Mouse (Mus musculus) small intestine, adult 2 months (tissue): ENCODE data around the gene Setdb1.

Experiments used
- CTCF ChIP-seq: fragments of 200-500 bp; IDR thresholded peaks from 2 replicates; pipeline ENCODE4 v1.5.1; 2012; ENCODE audit warnings: low read depth, mild to moderate bottlenecking, control low read depth, inconsistent platforms, low read length, moderate library complexity, mixed read lengths; ENCODE audit not compliant: insufficient replicate concordance, insufficient read length; ENCODE audit errors: extremely low read depth
- POLR2A ChIP-seq: fragments of 200-500 bp; IDR thresholded peaks from 2 replicates; pipeline ENCODE4 v1.6.1; 2012; ENCODE audit warnings: low read depth, mild to moderate bottlenecking, control low read depth, inconsistent platforms, low read length, moderate library complexity

- no peak for TF ChIP-seq POLR2A
- no peak for TF ChIP-seq CTCF
Measured at GRCm38 (mm10) chr3:95314486-95315093, 42.4 kb downstream of the Setdb1 start, which contains the start of gene Cers2.
